Mouse (Mus musculus) liver, embryonic 15.5 days (tissue): ENCODE results near the gene Fut9. TPM values are rescaled to one million over a fixed set of nuclear protein-coding genes. Genes with fewer than 3 reads are reported as not detected.

ENCODE experiments used
- ATAC-seq: fragments of 200-750 bp; cut with Nextera tagmentation; 2 replicates; pipeline ENCODE4 v1.8.0; 2017; ENCODE audit warnings: moderate number of reproducible peaks, mild to moderate bottlenecking, moderate library complexity; ENCODE audit not compliant: insufficient read depth
- H3K27ac ChIP-seq: fragments of 300-500 bp; sonication (generic); replicated peaks from 2 replicates; pipeline ENCODE4 v1.5.1; 2015; ENCODE audit warnings: mild to moderate bottlenecking, inconsistent platforms
- H3K27me3 ChIP-seq: fragments of 300-500 bp; sonication (generic); 2 replicates; pipeline ENCODE4 v1.6.1; 2015; ENCODE audit warnings: mild to moderate bottlenecking, inconsistent platforms
- H3K36me3 ChIP-seq: fragments of 300-500 bp; sonication (generic); replicated peaks from 2 replicates; pipeline ENCODE4 v1.6.1; 2015; ENCODE audit warnings: moderate library complexity, mild to moderate bottlenecking, inconsistent platforms
- H3K4me1 ChIP-seq: fragments of 300-500 bp; sonication (generic); replicated peaks from 2 replicates; pipeline ENCODE4 v1.6.1; 2015; ENCODE audit warnings: inconsistent platforms
- H3K4me2 ChIP-seq: fragments of 300-500 bp; sonication (generic); 2 replicates; pipeline ENCODE4 v1.6.1; 2015; ENCODE audit warnings: moderate library complexity, mild to moderate bottlenecking, inconsistent platforms
- H3K4me3 ChIP-seq: fragments of 300-500 bp; sonication (generic); replicated peaks from 2 replicates; pipeline ENCODE4 v1.5.1; 2015; ENCODE audit warnings: mild to moderate bottlenecking, inconsistent platforms
- H3K9ac ChIP-seq: fragments of 300-500 bp; sonication (generic); 2 replicates; pipeline ENCODE4 v1.6.1; 2015; ENCODE audit warnings: moderate library complexity, mild to moderate bottlenecking, inconsistent platforms
- H3K9me3 ChIP-seq: fragments of 300-500 bp; sonication (generic); replicated peaks from 2 replicates; pipeline ENCODE4 v1.6.1; 2016; ENCODE audit warnings: inconsistent platforms
- WGBS: fragments of 180-500 bp; shearing (Covaris S2); methylation state at CpG from one replicate; pipeline ENCODE4 v1.1.7; 2015; ENCODE audit warnings: mixed read lengths; ENCODE audit not compliant: insufficient replicate concordance; 5-methylcytosine and 5-hydroxymethylcytosine counted together
- polyA plus RNA-seq: library from polyadenylated mRNA; unstranded; fragments of >200 nt; fragmentation: Nextera tagmentation; extraction: Ambion mirVana; gene quantifications from 2 replicates; pipeline ENCODE4 v1.2.1, GENCODE M21; 2015

Gene Fut9
- polyA plus RNA-seq, 1 experiment from 2014 or later, result 0.01 TPM

DNA sequence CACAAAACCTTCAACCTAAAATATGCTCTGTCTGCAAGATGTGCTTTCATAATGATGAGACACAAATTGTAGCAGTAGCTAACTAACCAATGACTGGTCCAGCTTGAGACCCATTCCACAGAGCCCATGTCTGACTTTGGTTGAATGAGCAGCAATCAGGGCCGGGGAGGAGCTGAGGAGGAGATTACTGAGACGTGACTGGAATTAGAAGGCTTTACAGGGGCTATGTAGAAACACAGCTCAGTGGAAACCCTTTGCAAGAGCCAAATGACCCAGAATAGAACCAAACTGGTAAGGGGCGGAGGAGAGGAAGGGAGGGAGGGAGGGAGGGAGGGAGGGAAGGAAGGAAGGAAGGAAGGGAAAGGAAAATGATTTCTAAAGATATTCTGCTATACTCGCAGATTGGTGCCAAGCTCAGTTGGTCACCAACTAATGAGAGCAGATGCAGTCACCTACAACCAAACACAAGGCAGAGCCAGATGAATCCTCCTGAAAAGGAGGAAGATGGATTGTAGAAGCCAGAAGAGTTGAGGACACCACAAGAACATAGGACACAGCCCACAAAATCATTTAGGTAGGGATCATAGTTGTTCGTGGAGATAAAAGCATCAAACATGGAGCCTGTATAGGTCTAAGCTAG, 42.0 kb downstream of the Fut9 start:
- Histone ChIP-seq H3K27me3 (no peaks in the 10 kb centered on the region), H3K4me1 (no peaks in the 10 kb centered on the region), H3K27ac (no peak overlapping the region), H3K4me3 (no peak overlapping the region), H3K36me3 (no peaks in the 10 kb centered on the region), H3K9me3 (no peaks in the 10 kb centered on the region), H3K9ac (no peak overlapping the region), H3K4me2 (no peak overlapping the region)
- ATAC-seq, result no peak
- WGBS, result 47% methylated on average over 4 of the region's 5 CpGs

DNA sequence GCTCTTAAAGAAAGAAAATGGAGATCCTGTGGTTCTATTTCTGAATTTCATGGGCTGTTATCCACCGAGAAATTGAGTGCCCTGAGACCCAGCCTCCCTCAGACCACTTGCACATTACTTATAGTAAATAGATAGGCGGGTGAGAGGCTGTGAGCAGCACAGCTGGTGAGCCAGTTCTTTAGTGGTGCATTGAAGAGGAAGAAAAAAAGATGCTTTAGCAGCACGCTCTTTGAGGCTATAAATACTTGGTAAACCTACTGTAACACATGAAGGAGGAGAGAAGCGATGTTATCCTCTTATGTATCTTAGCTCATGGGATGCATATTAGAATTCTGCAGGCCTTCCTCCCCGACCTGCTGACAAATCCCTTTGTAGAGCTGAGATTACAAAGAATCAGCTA, 58.5 kb downstream of the Fut9 start:
- no peak overlapping the region for H3K4me3 ChIP-seq
- no peak for ATAC-seq
- no peak overlapping the region for H3K27ac ChIP-seq
- H3K4me1 ChIP-seq, result no peaks in the 10 kb centered on the region
- H3K27me3 ChIP-seq, result no peaks in the 10 kb centered on the region
- no peak overlapping the region for H3K4me2 ChIP-seq
- WGBS, result 42% methylated on average over 5 of the region's 5 CpGs
- H3K9me3 ChIP-seq, result no peaks in the 10 kb centered on the region
- H3K36me3 ChIP-seq, result no peaks in the 10 kb centered on the region
- no peak overlapping the region for H3K9ac ChIP-seq

DNA sequence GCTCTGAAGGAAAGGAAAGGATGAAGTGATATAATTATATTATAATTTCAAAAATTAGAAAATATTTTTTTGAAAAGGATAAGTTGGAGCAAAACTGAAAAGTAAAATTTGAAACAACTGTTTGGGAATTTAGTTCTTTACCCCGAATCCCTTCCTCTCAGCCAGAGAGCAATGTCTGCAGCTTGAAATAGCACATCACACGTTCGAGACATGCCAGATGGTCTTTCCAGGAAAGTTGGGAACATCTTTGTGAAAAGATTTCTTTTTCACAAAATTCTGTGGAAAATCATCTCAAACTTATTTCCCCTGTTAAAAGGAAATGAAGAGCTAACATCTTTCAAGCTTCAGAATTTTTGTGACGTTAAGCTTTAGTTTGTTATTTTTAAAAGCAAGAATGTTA, 61.3 kb downstream of the Fut9 start:
- no peaks in the 10 kb centered on the region for H3K36me3 ChIP-seq
- WGBS, result 60% methylated on average over 4 of the region's 4 CpGs
- no peak overlapping the region for H3K4me2 ChIP-seq
- ATAC-seq, result no peak
- H3K27me3 ChIP-seq, result no peaks in the 10 kb centered on the region
- no peak overlapping the region for H3K27ac ChIP-seq
- H3K9ac ChIP-seq, result no peak overlapping the region
- H3K9me3 ChIP-seq, result no peaks in the 10 kb centered on the region
- H3K4me1 ChIP-seq, result no peaks in the 10 kb centered on the region
- no peak overlapping the region for H3K4me3 ChIP-seq

DNA sequence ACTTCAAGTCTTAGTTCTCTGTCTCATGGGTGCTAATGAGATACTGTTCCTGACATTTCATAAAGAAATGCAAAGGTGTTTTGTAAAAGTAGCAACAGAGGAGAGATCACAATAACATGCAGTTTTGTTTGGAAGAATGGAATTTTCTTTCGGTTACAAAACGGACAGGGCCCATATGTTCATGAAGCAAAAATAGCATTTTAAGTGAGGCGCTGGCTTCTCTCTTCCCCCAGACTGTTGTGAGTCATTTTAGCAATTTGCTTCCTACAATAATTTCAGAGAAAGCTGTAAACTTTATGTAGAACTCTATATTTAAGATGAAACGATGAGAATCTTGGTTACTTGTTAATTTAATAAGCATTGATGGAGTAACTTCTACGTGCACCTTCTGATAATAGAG, 78.5 kb downstream of the Fut9 start:
- H3K4me2 ChIP-seq, result no peak overlapping the region
- 61% methylated on average over 5 of the region's 5 CpGs for WGBS
- H3K27me3 ChIP-seq, result no peaks in the 10 kb centered on the region
- H3K9me3 ChIP-seq, result no peaks in the 10 kb centered on the region
- no peak overlapping the region for H3K4me3 ChIP-seq
- no peak overlapping the region for H3K27ac ChIP-seq
- H3K9ac ChIP-seq, result no peak overlapping the region
- no peak for ATAC-seq
- H3K4me1 ChIP-seq, result no peaks in the 10 kb centered on the region
- no peaks in the 10 kb centered on the region for H3K36me3 ChIP-seq

DNA sequence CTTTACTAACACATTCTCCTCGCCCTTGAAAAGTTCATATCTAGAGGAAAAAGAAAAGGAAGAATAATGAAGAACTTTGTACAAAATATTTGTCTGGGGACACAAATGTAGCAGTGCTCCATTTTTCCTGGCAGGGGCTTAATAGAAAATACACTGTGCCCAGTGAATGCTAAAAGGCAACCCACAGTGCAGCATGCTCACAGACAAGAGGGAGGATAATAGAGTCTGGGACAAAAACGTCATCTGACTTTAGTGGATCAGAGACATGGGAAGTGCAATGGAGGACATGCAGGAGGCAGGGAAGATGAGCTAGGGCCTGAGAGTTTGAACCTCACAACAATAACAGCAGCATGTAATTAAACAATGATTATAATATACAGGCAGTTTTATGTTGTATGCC, 86.1 kb downstream of the Fut9 start:
- H3K27me3 ChIP-seq, result no peaks in the 10 kb centered on the region
- no peaks in the 10 kb centered on the region for H3K36me3 ChIP-seq
- H3K4me1 ChIP-seq, result no peaks in the 10 kb centered on the region
- H3K9me3 ChIP-seq, result no peaks in the 10 kb centered on the region; the same call in 1 of the 2 replicates
- H3K4me2 ChIP-seq, result no peak overlapping the region
- H3K9ac ChIP-seq, result no peak overlapping the region
- no peak overlapping the region for H3K27ac ChIP-seq
- 32% methylated on average over 2 of the region's 2 CpGs for WGBS
- no peak for ATAC-seq
- no peak overlapping the region for H3K4me3 ChIP-seq

DNA sequence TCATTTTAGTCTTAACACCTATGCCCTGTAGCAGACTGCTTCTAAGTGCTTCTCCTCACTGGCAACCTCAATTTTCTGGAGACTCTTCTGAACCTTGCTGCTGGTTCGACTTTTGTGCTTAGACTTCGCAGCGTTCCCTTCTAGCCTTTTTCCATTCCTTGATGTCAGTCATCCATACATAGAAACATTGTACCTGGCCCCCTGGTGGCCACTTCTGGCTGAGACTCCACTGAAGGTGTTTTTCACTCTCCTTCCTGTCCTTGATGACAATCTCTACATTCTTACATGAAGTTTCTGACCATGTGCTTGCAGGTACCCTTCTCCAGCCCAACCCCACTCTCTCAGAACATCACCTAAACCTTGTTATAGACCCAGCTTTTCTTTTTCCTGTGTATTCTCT, 115.1 kb downstream of the Fut9 start:
- Histone ChIP-seq H3K27ac (no peak overlapping the region), H3K4me1 (no peaks in the 10 kb centered on the region), H3K36me3 (no peaks in the 10 kb centered on the region), H3K4me2 (no peak overlapping the region), H3K27me3 (no peaks in the 10 kb centered on the region), H3K9me3 (no peaks in the 10 kb centered on the region), H3K4me3 (no peak overlapping the region), H3K9ac (no peak overlapping the region)
- 58% methylated on average over 3 of the region's 3 CpGs for WGBS
- ATAC-seq, result no peak

DNA sequence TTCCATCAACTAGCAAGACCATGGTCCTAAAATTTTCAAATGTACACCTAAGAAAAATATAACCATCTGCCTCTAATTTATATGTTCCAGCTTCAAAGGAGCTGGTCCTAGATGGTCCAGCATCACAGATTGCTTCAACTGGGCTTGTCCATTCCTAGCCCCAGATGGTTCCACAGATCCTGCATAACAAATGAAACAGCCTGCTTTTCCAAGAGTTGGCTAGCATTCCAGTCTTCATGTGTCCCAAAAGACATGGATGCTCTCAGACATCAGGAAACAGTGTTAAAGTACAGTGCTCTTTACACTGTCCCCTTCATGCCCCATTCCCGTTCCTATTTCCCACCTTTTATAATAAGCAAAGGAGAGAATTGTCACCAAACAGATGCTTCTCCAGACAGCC, 135.8 kb downstream of the Fut9 start:
- ATAC-seq, result no peak
- Histone ChIP-seq H3K9me3 (no peaks in the 10 kb centered on the region), H3K4me1 (no peaks in the 10 kb centered on the region), H3K9ac (no peak overlapping the region), H3K4me3 (no peak overlapping the region), H3K27ac (no peak overlapping the region), H3K36me3 (no peaks in the 10 kb centered on the region), H3K4me2 (no peak overlapping the region), H3K27me3 (no peaks in the 10 kb centered on the region)
- 54% methylated on average over 1 of the region's 1 CpGs for WGBS

DNA sequence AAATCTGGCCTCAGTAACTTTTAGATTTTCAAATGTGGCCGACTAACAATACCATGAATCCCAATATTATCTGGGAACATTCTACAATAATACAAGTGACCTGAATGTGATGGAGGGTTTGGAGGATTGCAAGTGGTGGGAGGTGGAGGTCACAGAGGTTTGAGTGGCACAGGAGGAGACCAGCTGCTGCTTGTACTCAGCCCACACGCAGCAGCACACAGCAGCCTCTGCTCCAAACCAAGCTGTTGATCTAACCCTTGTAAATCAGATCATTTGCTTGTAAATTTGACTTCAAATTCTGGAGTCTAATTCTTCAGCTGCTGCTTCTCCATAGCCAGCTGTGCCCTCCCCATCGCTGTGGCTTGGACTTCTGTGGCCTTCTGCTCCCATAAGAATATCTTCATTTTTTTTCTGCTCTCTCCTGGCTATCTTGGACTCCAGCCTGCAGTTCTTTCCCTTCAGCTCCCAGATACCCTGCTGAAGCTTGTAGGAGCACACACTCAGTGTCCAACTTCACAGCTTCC, 138.8 kb downstream of the Fut9 start:
- Histone ChIP-seq H3K36me3 (no peaks in the 10 kb centered on the region), H3K27me3 (no peaks in the 10 kb centered on the region), H3K4me2 (no peak overlapping the region), H3K27ac (no peak overlapping the region), H3K9me3 (no peaks in the 10 kb centered on the region), H3K4me1 (no peaks in the 10 kb centered on the region), H3K4me3 (no peak overlapping the region), H3K9ac (no peak overlapping the region)
- ATAC-seq, result no peak
- 55% methylated on average over 3 of the region's 3 CpGs for WGBS

DNA sequence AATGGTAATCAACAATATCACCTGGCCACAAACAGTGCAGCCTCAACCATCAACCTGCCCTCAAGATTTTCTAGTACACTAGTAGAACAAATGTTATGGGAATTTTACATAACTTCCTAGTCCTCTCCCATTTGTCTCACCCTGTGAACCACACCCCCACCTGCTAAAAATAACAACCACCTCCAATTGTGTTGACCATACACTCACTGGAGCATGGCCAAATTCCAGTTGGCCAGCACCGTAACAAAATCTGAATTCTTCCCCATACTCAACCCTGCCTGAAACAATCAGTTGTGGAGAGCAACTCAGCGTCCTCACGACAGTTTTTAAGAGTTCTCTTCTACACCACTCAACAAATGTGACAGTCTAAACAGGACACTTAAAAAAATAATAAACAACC, 141.3 kb downstream of the Fut9 start:
- Histone ChIP-seq H3K36me3 (no peaks in the 10 kb centered on the region), H3K9me3 (no peaks in the 10 kb centered on the region), H3K27me3 (no peaks in the 10 kb centered on the region), H3K4me1 (no peaks in the 10 kb centered on the region), H3K4me2 (no peak overlapping the region), H3K4me3 (no peak overlapping the region), H3K27ac (no peak overlapping the region), H3K9ac (no peak overlapping the region)
- ATAC-seq, result no peak
- 59% methylated on average over 3 of the region's 3 CpGs for WGBS

DNA sequence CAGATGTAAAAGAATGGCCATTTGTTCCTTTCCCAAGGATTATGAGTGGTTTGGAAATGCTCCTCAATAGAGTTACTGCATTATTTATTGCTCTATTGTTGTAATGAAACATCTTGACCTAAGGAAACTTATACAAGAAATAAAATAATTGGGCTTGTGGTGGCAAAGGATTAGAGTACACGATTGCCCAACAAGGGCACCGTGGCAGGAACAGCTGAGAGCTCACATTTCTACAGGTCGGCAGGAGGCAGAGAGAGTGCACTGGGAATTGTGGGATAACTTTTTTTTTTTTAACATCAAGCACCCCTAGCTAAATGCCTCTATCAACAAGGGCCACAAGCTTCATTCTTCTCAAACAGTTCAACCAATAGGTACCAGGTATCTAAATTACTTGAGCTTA, 148.1 kb downstream of the Fut9 start:
- WGBS, result 58% methylated on average over 3 of the region's 3 CpGs
- H3K9ac ChIP-seq, result no peak overlapping the region
- no peak overlapping the region for H3K4me2 ChIP-seq
- H3K27me3 ChIP-seq, result no peaks in the 10 kb centered on the region
- no peak overlapping the region for H3K27ac ChIP-seq
- ATAC-seq, result no peak
- H3K36me3 ChIP-seq, result no peaks in the 10 kb centered on the region
- H3K9me3 ChIP-seq, result no peaks in the 10 kb centered on the region
- no peak overlapping the region for H3K4me3 ChIP-seq
- H3K4me1 ChIP-seq, result no peaks in the 10 kb centered on the region

DNA sequence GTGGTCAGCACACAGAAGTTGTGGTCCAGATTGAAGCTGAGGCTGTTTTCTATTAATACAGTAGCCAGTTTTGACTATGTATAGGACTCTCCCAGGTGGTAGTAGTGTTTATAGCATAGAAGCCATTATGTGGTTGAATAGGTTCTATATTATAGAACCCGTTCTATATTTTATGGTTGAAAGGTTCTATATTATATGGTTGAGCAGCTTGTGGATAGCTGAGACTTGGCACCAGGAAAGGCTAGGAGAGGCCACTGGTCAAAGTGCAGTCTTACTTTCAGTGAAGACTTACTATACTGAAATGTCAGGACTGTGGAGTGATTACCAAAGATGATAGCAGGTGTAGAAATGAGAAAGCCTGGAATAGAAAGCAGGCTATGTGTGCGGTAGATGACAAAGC, 151.9 kb downstream of the Fut9 start:
- Histone ChIP-seq H3K36me3 (no peaks in the 10 kb centered on the region), H3K9me3 (no peaks in the 10 kb centered on the region), H3K4me2 (no peak overlapping the region), H3K27ac (no peak overlapping the region), H3K9ac (no peak overlapping the region), H3K4me3 (no peak overlapping the region), H3K27me3 (no peaks in the 10 kb centered on the region), H3K4me1 (no peaks in the 10 kb centered on the region)
- WGBS, result 63% methylated on average over 2 of the region's 2 CpGs
- ATAC-seq, result no peak

DNA sequence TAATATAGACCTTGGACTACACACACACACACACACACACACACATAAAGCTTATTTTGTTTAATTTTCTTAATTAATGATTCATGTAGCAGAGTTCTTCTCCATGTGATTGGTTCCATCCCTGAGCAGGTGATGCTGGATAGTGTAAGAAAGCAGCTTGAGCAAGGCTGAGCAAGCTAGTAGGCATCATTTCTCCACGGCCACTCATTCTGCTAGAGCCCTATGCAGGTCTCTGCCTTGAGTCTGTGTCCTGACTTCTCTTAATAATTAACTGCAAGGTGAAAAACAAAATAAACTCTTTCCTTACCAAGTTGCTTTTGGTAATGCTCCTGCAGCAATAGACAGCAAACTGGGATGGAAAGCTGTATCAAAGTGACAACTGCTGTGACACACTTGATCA, 152.5 kb downstream of the Fut9 start:
- no peak overlapping the region for H3K27ac ChIP-seq
- no peak overlapping the region for H3K4me3 ChIP-seq
- no peaks in the 10 kb centered on the region for H3K4me1 ChIP-seq
- H3K9me3 ChIP-seq, result no peaks in the 10 kb centered on the region
- no peak for ATAC-seq
- no peaks in the 10 kb centered on the region for H3K36me3 ChIP-seq
- 47% methylated on average over 1 of the region's 1 CpGs for WGBS
- no peak overlapping the region for H3K9ac ChIP-seq
- no peaks in the 10 kb centered on the region for H3K27me3 ChIP-seq
- no peak overlapping the region for H3K4me2 ChIP-seq
